Mouse (Mus musculus) neural tube, embryonic 11.5 days (tissue): Measurements from ENCODE around the gene Cdiptos. TPM values are rescaled to one million over a fixed set of nuclear protein-coding genes. Genes with fewer than 3 reads are reported as not detected.

ENCODE experiments used
- ATAC-seq: fragments of 200-750 bp; cut with Nextera tagmentation; 2 replicates; pipeline ENCODE4 v1.8.0; 2017; ENCODE audit warnings: moderate number of reproducible peaks, mild to moderate bottlenecking, moderate TSS enrichment, moderate library complexity; ENCODE audit not compliant: insufficient read depth, low FRiP score, low TSS enrichment
- DNase-seq: peaks from one replicate; pipeline ENCODE4 v3.0.0-alpha.2; 2015; ENCODE audit warnings: low spot score
- H3K27ac ChIP-seq: fragments of 300-500 bp; sonication (generic); 2 replicates; pipeline ENCODE4 v1.5.1; 2014; ENCODE audit warnings: low read depth, mild to moderate bottlenecking, low read length
- H3K27me3 ChIP-seq: fragments of 300-500 bp; sonication (generic); 2 replicates; pipeline ENCODE4 v1.6.1; 2014; ENCODE audit warnings: mild to moderate bottlenecking, low read length, mixed read lengths; ENCODE audit not compliant: control insufficient read depth, insufficient read depth
- H3K36me3 ChIP-seq: fragments of 300-500 bp; sonication (generic); 2 replicates; pipeline ENCODE4 v1.6.1; 2014; ENCODE audit warnings: mild to moderate bottlenecking, low read length, moderate library complexity, mixed read lengths; ENCODE audit not compliant: control insufficient read depth, insufficient read depth
- H3K4me1 ChIP-seq: fragments of 300-500 bp; sonication (generic); 2 replicates; pipeline ENCODE4 v1.6.1; 2014; ENCODE audit warnings: low read length, mixed read lengths; ENCODE audit not compliant: control insufficient read depth, insufficient read depth
- H3K4me2 ChIP-seq: fragments of 300-500 bp; sonication (generic); 2 replicates; pipeline ENCODE4 v1.6.1; 2014; ENCODE audit warnings: low read depth, mild to moderate bottlenecking, moderate library complexity
- H3K4me3 ChIP-seq: fragments of 300-500 bp; sonication (generic); 2 replicates; pipeline ENCODE4 v1.5.1; 2014; ENCODE audit warnings: low read depth, low read length
- H3K9ac ChIP-seq: fragments of 300-500 bp; sonication (generic); 2 replicates; pipeline ENCODE4 v1.6.1; 2014; ENCODE audit warnings: mild to moderate bottlenecking, low read length
- H3K9me3 ChIP-seq: fragments of 300-500 bp; sonication (generic); 2 replicates; pipeline ENCODE4 v1.6.1; 2016; ENCODE audit warnings: low read length; ENCODE audit not compliant: control insufficient read depth
- WGBS: fragments of 180-500 bp; shearing (Covaris S2); extraction: QIAGEN DNeasy Blood & Tissue Kit; methylation state at CpG from one replicate; pipeline ENCODE4 v1.1.7; 2014; 5-methylcytosine and 5-hydroxymethylcytosine counted together
- polyA plus RNA-seq: library from polyadenylated mRNA; unstranded; fragments of >200 nt; fragmentation: Nextera tagmentation; extraction: Ambion mirVana; gene quantifications from 2 replicates; pipeline ENCODE4 v1.2.1, GENCODE M21; 2014

The Cdiptos gene
- polyA plus RNA-seq, 1 experiment from 2014 or later: 1.1 TPM

GRCm38 (mm10) chr7:127020901-127021562 lies 45.1 kb upstream of the Cdiptos start, which contains the start of the genes Gm42742 and Prrt2:
Gene Gm42742 (minus strand): TSS chr7:127021097.
Gene Prrt2 (minus strand): TSS chr7:127021211.
- Histone ChIP-seq H3K36me3 (peaks cover 12% of the 10 kb centered on the region), H3K4me2 (peak within 1 kb of the TSS; percentile 84), H3K9me3 (no peaks in the 10 kb centered on the region), H3K27me3 (no peaks in the 10 kb centered on the region), H3K9ac (peak within 1 kb of the TSS; percentile 70), H3K27ac (peak within 1 kb of the TSS; percentile 47; the same call in 1 of the 2 replicates), H3K4me3 (peak within 1 kb of the TSS; percentile 38), H3K4me1 (peaks cover 37% of the 10 kb centered on the region)
- no peak for ATAC-seq
- 2% methylated on average over 28 of the region's 37 CpGs for WGBS
- DNase-seq: peak; percentile 60

- H3K4me3 ChIP-seq: peak overlapping the region; percentile 38
- H3K4me1 ChIP-seq: peaks cover 42% of the 10 kb centered on the region
- WGBS: 46% methylated on average over 5 of the region's 5 CpGs
- H3K9ac ChIP-seq: peak overlapping the region; percentile 70
- H3K4me2 ChIP-seq: peak overlapping the region; percentile 84
- no peak for DNase-seq
- no peak overlapping the region for H3K27ac ChIP-seq
- H3K36me3 ChIP-seq: peaks cover 12% of the 10 kb centered on the region
- no peaks in the 10 kb centered on the region for H3K27me3 ChIP-seq
- no peak for ATAC-seq
- H3K9me3 ChIP-seq: no peaks in the 10 kb centered on the region
Observed at GRCm38 (mm10) chr7:127020491-127020890, 44.6 kb upstream of the Cdiptos start.

- Histone ChIP-seq H3K9ac (peak overlapping the region; percentile 70; the same call in 1 of the 2 replicates), H3K4me2 (no peak overlapping the region; the same call in 1 of the 2 replicates), H3K27ac (no peak overlapping the region), H3K4me3 (0 out of 2 replicates have a peak overlapping the region, but pooled peaks have one; percentile 38), H3K9me3 (no peaks in the 10 kb centered on the region), H3K27me3 (no peaks in the 10 kb centered on the region), H3K36me3 (peaks cover 15% of the 10 kb centered on the region), H3K4me1 (peaks cover 45% of the 10 kb centered on the region)
- no peak for ATAC-seq
- DNase-seq: no peak
- 73% methylated on average over 3 of the region's 3 CpGs for WGBS
Observed at GRCm38 (mm10) chr7:127020031-127020430, 44.1 kb upstream of the Cdiptos start.

- DNase-seq (no peak), ATAC-seq (no peak)
- Histone ChIP-seq H3K27ac (no peak overlapping the region), H3K4me2 (no peak overlapping the region), H3K9me3 (no peaks in the 10 kb centered on the region), H3K4me3 (no peak overlapping the region), H3K9ac (no peak overlapping the region), H3K4me1 (peaks cover 42% of the 10 kb centered on the region), H3K36me3 (peaks cover 16% of the 10 kb centered on the region), H3K27me3 (no peaks in the 10 kb centered on the region)
- WGBS: 86% methylated on average over 14 of the region's 14 CpGs
Observed at GRCm38 (mm10) chr7:127019306-127019960, 43.5 kb upstream of the Cdiptos start.

- H3K27ac ChIP-seq: no peak overlapping the region
- DNase-seq (no peak), ATAC-seq (no peak)
- peaks cover 18% of the 10 kb centered on the region for H3K36me3 ChIP-seq
- 85% methylated on average over 15 of the region's 15 CpGs for WGBS
- no peak overlapping the region for H3K4me2 ChIP-seq
- no peaks in the 10 kb centered on the region for H3K9me3 ChIP-seq
- no peaks in the 10 kb centered on the region for H3K27me3 ChIP-seq
- peaks cover 38% of the 10 kb centered on the region for H3K4me1 ChIP-seq
- H3K4me3 ChIP-seq: no peak overlapping the region
- peak overlapping the region; percentile 18 for H3K9ac ChIP-seq
Observed at GRCm38 (mm10) chr7:127018416-127019305, 42.8 kb upstream of the Cdiptos start.

GRCm38 (mm10) chr7:127017950-127018345 lies 42.0 kb upstream of the Cdiptos start:
- peaks cover 31% of the 10 kb centered on the region for H3K4me1 ChIP-seq
- no peak overlapping the region for H3K27ac ChIP-seq

GRCm38 (mm10) chr7:127016971-127017949 lies 41.4 kb upstream of the Cdiptos start, which contains the start of gene Pagr1a:
Gene Pagr1a (minus strand): TSS chr7:127017352.
- Histone ChIP-seq H3K4me3 (peak within 1 kb of the TSS; percentile 76), H3K27me3 (no peaks in the 10 kb centered on the region), H3K4me2 (peak within 1 kb of the TSS; percentile 92), H3K27ac (peak within 1 kb of the TSS; percentile 91), H3K9me3 (no peaks in the 10 kb centered on the region), H3K36me3 (peaks cover 8% of the 10 kb centered on the region), H3K9ac (peak within 1 kb of the TSS; percentile 91), H3K4me1 (peaks cover 25% of the 10 kb centered on the region)
- ATAC-seq: peak; percentile 78
- 5% methylated on average over 39 of the region's 39 CpGs for WGBS
- DNase-seq: peak; percentile 99

More at GRCm38 (mm10) chr7:127017950-127018345, 42.0 kb upstream of the Cdiptos start:
- H3K9me3 ChIP-seq: no peaks in the 10 kb centered on the region
- H3K36me3 ChIP-seq: peaks cover 14% of the 10 kb centered on the region
- H3K27me3 ChIP-seq: no peaks in the 10 kb centered on the region
- 0 out of 2 replicates have a peak overlapping the region, but pooled peaks have one; percentile 2 for H3K9ac ChIP-seq
- DNase-seq (no peak), ATAC-seq (no peak)
- no peak overlapping the region for H3K4me3 ChIP-seq
- 71% methylated on average over 6 of the region's 6 CpGs for WGBS
- H3K4me2 ChIP-seq: no peak overlapping the region
